Mouse (Mus musculus) adipocyte (in vitro differentiated cells): ENCODE results near the gene Fbxl16.

Experiments
- DNase-seq: peaks from one replicate; pipeline ENCODE4 v3.0.0-alpha.2; 2016; ENCODE audit warnings: low spot score

The Fbxl16 gene

GRCm38 (mm10) chr17:25842509-25842908 lies 33.6 kb downstream of the Fbxl16 start:
- DNase-seq: peak; percentile 63

GRCm38 (mm10) chr17:25843122-25843521 lies 34.2 kb downstream of the Fbxl16 start:
- no peak for DNase-seq

GRCm38 (mm10) chr17:25843636-25844395 lies 34.9 kb downstream of the Fbxl16 start:
- no peak for DNase-seq

- DNase-seq: peak; percentile 98
These were observed 35.6 kb downstream of the Fbxl16 start, which contains the start of gene Rhot2 for GRCm38 (mm10) chr17:25844396-25844901. Gene Rhot2, minus strand, starts transcription at chr17:25844851.

GRCm38 (mm10) chr17:25860229-25860628 lies 51.3 kb downstream of the Fbxl16 start:
- no peak for DNase-seq

- peak; percentile 87 for DNase-seq
These were observed 52.2 kb downstream of the Fbxl16 start, which contains the start of gene Wdr90 for GRCm38 (mm10) chr17:25860832-25861703. Gene Wdr90, minus strand, starts transcription at chr17:25861501.

- no peak for DNase-seq
These were observed 53.1 kb downstream of the Fbxl16 start for GRCm38 (mm10) chr17:25861704-25862612.

GRCm38 (mm10) chr17:25863681-25864080 lies 54.8 kb downstream of the Fbxl16 start:
- no peak for DNase-seq

- no peak for DNase-seq
These were observed 55.4 kb downstream of the Fbxl16 start for GRCm38 (mm10) chr17:25864311-25864710.

- DNase-seq: no peak
These were observed 56.4 kb downstream of the Fbxl16 start for GRCm38 (mm10) chr17:25865288-25865687.

- peak; percentile 48 for DNase-seq
These were observed 57.3 kb downstream of the Fbxl16 start for GRCm38 (mm10) chr17:25866172-25866571.

GRCm38 (mm10) chr17:25867509-25867835 lies 58.6 kb downstream of the Fbxl16 start:
- no peak for DNase-seq

- peak; percentile 95 for DNase-seq
These were observed 59.1 kb downstream of the Fbxl16 start for GRCm38 (mm10) chr17:25867836-25868600.

- DNase-seq: peak; percentile 98
These were observed 59.8 kb downstream of the Fbxl16 start, which contains the start of gene Mcrip2 for GRCm38 (mm10) chr17:25868601-25869191. Gene Mcrip2, minus strand, starts transcription at chr17:25868764.

GRCm38 (mm10) chr17:25869498-25869897 lies 60.6 kb downstream of the Fbxl16 start:
- no peak for DNase-seq

GRCm38 (mm10) chr17:25869954-25870353 lies 61.1 kb downstream of the Fbxl16 start:
- no peak for DNase-seq
